Mouse (Mus musculus) kidney, adult 2 months (tissue): ENCODE data around the gene Stk39.

ENCODE experiments used
- CTCF ChIP-seq: fragments of 200-500 bp; conservative IDR thresholded peaks from 2 replicates; pipeline ENCODE4 v1.5.1; 2011; ENCODE audit warnings: low read depth, mild to moderate bottlenecking, control low read depth, low read length, moderate library complexity, mixed read lengths; ENCODE audit not compliant: insufficient read depth, insufficient read length
- POLR2A ChIP-seq: fragments of 200-500 bp; IDR thresholded peaks from one replicate; pipeline ENCODE4 v1.6.1; 2011; ENCODE audit warnings: low read depth, low read length, control low read depth

DNA sequence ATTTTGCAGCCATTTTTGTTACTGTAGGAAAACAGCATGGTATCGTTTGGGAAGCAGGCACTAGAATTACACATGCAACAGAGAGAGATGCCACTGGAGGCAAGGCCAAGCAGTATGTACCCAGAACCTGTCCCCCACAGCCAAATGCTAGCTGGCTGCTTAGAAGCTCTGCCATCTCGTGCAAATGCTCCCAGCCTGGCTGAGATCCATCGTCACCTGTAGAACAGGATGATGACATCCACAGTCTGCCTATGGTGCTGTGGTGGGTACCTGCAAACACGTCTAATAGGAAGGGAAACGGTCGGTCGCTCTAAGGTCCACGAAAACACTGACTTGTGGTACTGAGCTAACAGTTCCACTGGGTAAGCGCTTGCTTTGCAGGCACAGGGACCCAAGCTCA, 32.5 kb downstream of the Stk39 start:
- TF ChIP-seq CTCF (no peak), POLR2A (no peak)
